Mouse (Mus musculus): ENCODE data around the gene Kifc5b. TPM values are rescaled to one million over a fixed set of nuclear protein-coding genes. Genes with fewer than 3 reads are reported as not detected.

Gene Kifc5b
- polyA plus RNA-seq, 1 experiment = 8.3 TPM

DNA sequence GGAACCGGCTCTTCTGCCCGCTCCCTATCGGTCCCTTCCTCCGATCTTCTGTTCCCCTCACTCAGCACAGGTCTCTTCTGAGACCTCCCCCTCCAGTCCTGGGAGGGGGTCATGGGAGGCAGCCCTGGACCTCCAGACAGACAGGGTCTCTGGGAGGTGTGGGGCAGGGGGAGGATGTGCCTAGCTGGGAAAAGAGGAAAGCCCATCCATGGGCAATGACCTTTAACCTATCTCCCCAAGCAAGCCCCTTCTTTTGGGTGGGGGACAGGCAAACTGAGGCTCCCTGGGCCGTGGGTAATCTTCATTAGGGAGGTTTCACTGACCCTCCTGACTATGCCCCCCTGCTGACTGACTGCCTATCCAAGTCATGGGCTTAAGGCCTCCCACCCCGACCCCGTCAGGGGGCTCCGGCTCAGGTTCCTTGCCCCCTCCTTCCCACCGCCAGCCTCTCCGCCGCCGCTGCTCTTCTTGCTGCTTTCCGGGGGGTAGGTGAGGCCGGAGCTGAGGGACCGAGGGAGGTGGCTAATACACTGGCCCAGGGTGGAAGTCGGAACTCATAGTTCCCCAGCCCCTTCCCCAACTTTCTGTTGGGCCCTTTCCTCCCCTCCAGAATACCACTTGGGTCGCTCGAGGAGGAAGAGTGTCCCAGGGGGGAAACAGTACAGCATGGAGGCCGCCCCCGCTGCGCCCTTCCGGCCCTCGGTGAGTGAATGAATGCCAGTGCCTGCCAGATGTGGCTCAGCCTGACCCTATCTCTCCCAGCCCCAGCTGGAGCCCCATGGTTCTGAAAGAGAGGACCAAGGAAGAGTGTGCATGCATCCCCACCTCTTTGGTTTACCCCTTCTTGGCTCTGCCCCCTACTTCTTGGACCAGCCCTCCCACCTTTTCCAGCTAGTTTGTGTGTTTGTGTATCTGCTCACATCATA lies 35.3 kb downstream of the Kifc5b start:
- Histone ChIP-seq H3K27ac (ENCODE audit: insufficient read depth, low read depth, low read length) (no peak overlapping the region), H3K4me1 (ENCODE audit: control insufficient read depth, insufficient read depth, low read length) (peaks cover 12% of the 10 kb centered on the region), H3K4me3 (ENCODE audit: insufficient read depth, low read length) (no peak overlapping the region)
- no peak for TF ChIP-seq CTCF (IDR thresholded peaks at IDR 0.05; ENCODE audit: low read depth, low read length)
- no peak for TF ChIP-seq POLR2A (IDR thresholded peaks at IDR 0.05; ENCODE audit: borderline replicate concordance, low read depth, low read length)

DNA sequence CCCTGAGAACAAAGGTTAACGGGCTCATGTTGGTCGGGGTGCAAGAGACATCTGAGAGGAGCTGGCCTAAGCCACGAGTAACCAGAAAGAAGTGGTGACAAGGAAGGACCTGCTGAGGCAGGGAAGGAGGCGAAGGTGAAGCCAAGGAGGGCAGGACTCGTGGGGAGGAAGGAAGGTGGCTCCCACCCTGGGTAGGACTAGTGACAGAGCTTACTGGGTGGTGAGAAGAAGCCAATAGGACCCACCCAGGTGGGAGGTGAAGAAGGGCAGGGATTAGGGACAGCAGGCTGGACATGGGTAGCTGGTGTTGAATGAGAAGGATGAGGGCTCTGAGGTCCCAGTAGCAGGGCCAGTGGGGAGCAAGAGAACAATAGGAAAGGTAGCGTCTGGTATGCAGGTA lies 36.3 kb downstream of the Kifc5b start:
- no peak for TF ChIP-seq POLR2A (IDR thresholded peaks at IDR 0.05; ENCODE audit: borderline replicate concordance, low read depth, low read length)
- TF ChIP-seq CTCF (IDR thresholded peaks at IDR 0.05; ENCODE audit: low read depth, low read length) = no peak
- Histone ChIP-seq H3K27ac (ENCODE audit: insufficient read depth, low read depth, low read length) (no peak overlapping the region), H3K4me3 (ENCODE audit: insufficient read depth, low read length) (no peak overlapping the region), H3K4me1 (ENCODE audit: control insufficient read depth, insufficient read depth, low read length) (peaks cover 12% of the 10 kb centered on the region)

DNA sequence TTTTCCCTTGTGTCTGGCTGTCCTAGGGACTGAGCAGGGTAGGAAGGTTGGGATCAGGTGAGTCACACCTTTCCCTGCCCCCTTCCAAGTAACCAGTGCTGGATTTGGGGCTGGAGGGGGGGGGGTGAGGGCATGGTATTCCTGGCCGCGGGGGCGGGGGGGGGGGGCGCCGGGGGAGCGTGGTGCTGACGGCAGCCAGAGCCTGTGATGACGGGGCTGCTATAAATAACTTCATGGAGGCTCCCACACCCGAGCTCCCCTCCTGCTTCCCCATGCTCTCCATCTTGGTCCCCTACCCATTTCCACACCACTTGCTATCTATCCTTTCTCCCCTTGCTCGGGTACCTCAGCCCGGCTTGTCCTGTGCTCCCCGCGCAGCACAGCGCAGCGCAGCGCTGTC lies 36.8 kb downstream of the Kifc5b start:
- Histone ChIP-seq H3K4me3 (ENCODE audit: insufficient read depth, low read length) (no peak overlapping the region), H3K4me1 (ENCODE audit: control insufficient read depth, insufficient read depth, low read length) (peaks cover 12% of the 10 kb centered on the region), H3K27ac (ENCODE audit: insufficient read depth, low read depth, low read length) (no peak overlapping the region)
- no peak for TF ChIP-seq CTCF (IDR thresholded peaks at IDR 0.05; ENCODE audit: low read depth, low read length)

DNA sequence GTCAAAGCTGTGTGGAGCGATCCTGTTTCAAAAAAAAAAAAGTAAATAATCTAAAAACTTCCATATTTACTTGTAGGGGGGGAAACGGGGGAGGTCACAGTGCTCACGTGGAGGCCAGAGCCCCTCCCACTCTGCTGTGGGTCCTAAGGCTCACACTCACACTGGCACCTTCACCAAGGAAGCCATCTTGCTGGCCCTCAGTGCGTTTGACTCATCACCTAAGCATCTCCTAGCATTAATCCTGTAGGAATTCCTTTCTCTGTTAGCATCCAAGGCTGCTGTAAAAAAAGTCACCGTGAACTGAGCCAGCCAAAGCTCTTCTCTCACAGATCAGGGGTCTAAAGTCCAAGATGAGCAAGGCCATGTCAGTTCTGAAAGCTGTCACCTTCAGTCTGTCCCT lies 39.4 kb downstream of the Kifc5b start:
- H3K4me3 ChIP-seq (ENCODE audit: insufficient read depth, low read length) = no peak overlapping the region
- H3K4me1 ChIP-seq (ENCODE audit: control insufficient read depth, insufficient read depth, low read length) = peaks cover 12% of the 10 kb centered on the region
- no peak overlapping the region for H3K27ac ChIP-seq (ENCODE audit: insufficient read depth, low read depth, low read length)
- TF ChIP-seq POLR2A (IDR thresholded peaks at IDR 0.05; ENCODE audit: borderline replicate concordance, low read depth, low read length) = no peak
- no peak for TF ChIP-seq CTCF (IDR thresholded peaks at IDR 0.05; ENCODE audit: low read depth, low read length)

DNA sequence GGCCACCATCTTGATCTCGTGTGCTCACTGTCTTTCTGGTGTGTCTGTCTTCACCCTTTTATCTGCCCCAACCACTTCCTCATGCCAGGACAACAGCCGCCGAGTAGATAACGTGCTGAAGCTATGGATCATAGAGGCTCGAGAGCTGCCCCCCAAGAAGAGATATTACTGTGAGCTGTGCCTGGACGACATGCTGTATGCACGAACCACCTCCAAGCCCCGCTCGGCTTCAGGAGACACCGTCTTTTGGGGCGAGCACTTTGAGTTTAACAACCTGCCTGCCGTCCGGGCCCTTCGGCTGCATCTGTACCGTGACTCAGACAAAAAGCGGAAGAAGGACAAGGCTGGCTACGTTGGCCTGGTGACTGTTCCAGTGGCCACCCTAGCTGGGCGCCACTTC lies 40.0 kb downstream of the Kifc5b start:
- Histone ChIP-seq H3K27ac (ENCODE audit: insufficient read depth, low read depth, low read length) (no peak overlapping the region), H3K4me1 (ENCODE audit: control insufficient read depth, insufficient read depth, low read length) (peaks cover 12% of the 10 kb centered on the region), H3K4me3 (ENCODE audit: insufficient read depth, low read length) (no peak overlapping the region)
- TF ChIP-seq POLR2A (IDR thresholded peaks at IDR 0.05; ENCODE audit: borderline replicate concordance, low read depth, low read length) (no peak), CTCF (IDR thresholded peaks at IDR 0.05; ENCODE audit: low read depth, low read length) (no peak)

DNA sequence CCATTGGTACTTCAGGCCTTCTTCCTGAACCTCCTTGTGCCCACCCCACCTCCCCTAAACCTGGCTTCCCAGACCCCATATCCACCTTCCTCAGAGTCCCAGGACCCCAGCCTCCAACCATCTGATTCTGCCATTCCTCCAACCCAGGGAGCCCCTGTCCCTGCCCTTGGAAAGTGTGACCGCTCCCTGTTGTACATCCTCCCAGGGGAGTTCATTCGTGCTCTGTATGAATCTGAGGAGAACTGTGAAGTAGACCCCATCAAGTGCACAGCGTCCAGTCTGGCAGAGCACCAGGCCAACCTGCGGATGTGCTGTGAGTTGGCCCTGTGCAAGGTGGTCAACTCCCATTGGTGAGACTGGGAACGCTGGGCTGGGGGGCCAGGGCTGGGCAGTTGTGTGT lies 41.0 kb downstream of the Kifc5b start:
- no peak overlapping the region for H3K27ac ChIP-seq (ENCODE audit: insufficient read depth, low read depth, low read length)
- no peak for TF ChIP-seq CTCF (IDR thresholded peaks at IDR 0.05; ENCODE audit: low read depth, low read length)
- H3K4me1 ChIP-seq (ENCODE audit: control insufficient read depth, insufficient read depth, low read length) = peaks cover 12% of the 10 kb centered on the region
- H3K4me3 ChIP-seq (ENCODE audit: insufficient read depth, low read length) = no peak overlapping the region

DNA sequence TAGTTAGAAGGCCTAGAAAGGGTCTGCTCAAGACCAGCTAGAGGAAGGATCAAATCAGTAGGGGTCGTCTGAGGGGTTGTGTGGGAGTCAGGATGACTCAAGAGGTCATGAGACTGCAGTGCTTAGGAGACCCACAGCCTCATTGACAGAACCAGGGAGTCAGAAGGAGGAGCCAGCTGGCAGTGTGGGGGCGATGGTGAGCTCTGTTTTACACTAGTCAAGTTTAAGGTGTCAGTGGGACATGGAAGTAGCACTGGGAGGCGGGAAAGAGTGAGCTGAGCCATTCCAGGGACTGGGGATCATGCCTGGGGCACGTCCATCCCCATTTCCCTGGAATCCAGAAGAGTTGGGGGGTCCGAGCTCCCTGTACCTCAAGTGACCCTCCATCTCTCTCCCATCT lies 42.0 kb downstream of the Kifc5b start:
- no peak overlapping the region for H3K4me3 ChIP-seq (ENCODE audit: insufficient read depth, low read length)
- no peak overlapping the region for H3K27ac ChIP-seq (ENCODE audit: insufficient read depth, low read depth, low read length)
- TF ChIP-seq CTCF (IDR thresholded peaks at IDR 0.05; ENCODE audit: low read depth, low read length) = no peak
- peaks cover 12% of the 10 kb centered on the region for H3K4me1 ChIP-seq (ENCODE audit: control insufficient read depth, insufficient read depth, low read length)

DNA sequence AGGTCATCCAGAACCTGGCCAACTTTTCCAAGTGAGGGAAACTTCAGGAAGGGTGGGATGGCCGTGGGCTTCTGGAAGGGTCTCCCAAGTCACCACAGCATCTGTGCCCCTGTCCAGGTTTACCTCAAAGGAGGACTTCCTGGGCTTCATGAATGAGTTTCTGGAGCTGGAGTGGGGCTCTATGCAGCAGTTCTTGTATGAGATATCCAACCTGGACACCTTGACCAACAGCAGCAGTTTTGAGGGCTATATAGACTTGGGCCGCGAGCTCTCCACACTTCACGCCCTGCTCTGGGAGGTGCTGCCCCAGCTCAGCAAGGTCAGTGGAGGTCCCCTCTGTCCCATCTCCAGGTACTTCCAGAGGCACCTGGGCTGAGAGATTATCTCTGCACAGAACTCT lies 42.9 kb downstream of the Kifc5b start:
- no peak overlapping the region for H3K27ac ChIP-seq (ENCODE audit: insufficient read depth, low read depth, low read length)
- TF ChIP-seq CTCF (IDR thresholded peaks at IDR 0.05; ENCODE audit: low read depth, low read length) (no peak), POLR2A (IDR thresholded peaks at IDR 0.05; ENCODE audit: borderline replicate concordance, low read depth, low read length) (no peak)
- H3K4me3 ChIP-seq (ENCODE audit: insufficient read depth, low read length) = no peak overlapping the region
- H3K4me1 ChIP-seq (ENCODE audit: control insufficient read depth, insufficient read depth, low read length) = peaks cover 10% of the 10 kb centered on the region

DNA sequence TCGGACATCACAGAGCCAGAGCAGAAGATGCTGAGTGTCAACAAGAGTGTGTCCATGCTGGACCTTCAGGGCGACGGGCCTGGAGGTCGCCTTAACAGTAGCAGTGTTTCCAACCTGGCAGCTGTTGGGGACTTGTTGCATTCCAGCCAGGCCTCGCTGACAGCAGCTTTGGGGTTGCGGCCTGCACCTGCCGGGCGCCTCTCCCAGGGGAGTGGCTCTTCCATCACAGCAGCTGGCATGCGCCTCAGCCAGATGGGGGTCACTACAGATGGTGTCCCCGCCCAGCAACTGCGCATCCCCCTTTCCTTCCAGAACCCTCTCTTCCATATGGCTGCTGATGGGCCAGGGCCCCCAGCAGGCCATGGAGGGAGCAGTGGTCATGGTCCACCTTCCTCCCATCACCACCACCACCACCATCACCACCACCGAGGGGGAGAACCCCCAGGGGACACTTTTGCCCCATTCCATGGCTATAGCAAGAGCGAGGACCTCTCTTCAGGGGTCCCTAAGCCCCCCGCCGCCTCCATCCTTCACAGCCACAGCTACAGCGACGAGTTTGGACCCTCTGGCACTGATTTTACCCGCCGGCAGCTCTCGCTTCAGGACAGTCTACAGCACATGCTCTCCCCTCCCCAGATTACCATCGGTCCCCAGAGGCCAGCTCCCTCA lies 44.8 kb downstream of the Kifc5b start:
- Histone ChIP-seq H3K27ac (ENCODE audit: insufficient read depth, low read depth, low read length) (no peak overlapping the region), H3K4me1 (ENCODE audit: control insufficient read depth, insufficient read depth, low read length) (no peaks in the 10 kb centered on the region), H3K4me3 (ENCODE audit: insufficient read depth, low read length) (no peak overlapping the region)
- TF ChIP-seq CTCF (IDR thresholded peaks at IDR 0.05; ENCODE audit: low read depth, low read length) (no peak), POLR2A (IDR thresholded peaks at IDR 0.05; ENCODE audit: borderline replicate concordance, low read depth, low read length) (no peak)

DNA sequence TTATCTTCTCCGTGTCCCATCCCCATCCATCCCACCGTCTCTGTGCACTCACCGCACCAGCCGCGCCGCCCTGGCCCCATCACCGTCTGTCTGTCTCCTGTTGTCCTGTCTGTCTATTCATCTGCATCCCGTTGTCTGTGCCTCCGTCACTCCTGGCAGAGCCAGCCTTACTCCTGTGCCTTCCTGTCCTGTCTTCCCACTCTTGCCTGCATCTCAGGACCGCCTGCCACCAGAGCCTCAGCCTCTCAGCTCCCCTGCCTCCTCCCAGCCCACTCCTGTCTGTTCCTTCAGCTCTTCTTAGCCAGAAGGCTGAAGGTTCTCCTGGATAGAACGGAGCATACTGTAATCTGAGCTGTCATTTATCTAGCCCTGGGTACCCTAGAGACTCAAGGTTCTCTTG lies 50.1 kb downstream of the Kifc5b start:
- no peak for TF ChIP-seq CTCF (IDR thresholded peaks at IDR 0.05; ENCODE audit: low read depth, low read length)
- TF ChIP-seq POLR2A (IDR thresholded peaks at IDR 0.05; ENCODE audit: borderline replicate concordance, low read depth, low read length) = no peak
- H3K4me3 ChIP-seq (ENCODE audit: insufficient read depth, low read length) = no peak overlapping the region

More for the DNA sequence above, 50.1 kb downstream of the Kifc5b start:
- no peaks in the 10 kb centered on the region for H3K4me1 ChIP-seq (ENCODE audit: control insufficient read depth, insufficient read depth, low read length)
- H3K27ac ChIP-seq (ENCODE audit: insufficient read depth, low read depth, low read length) = no peak overlapping the region
